Mouse (Mus musculus) gastrocnemius, adult 2 months (tissue): Measurements from ENCODE around the gene Dyrk1a. TPM values are rescaled to one million over a fixed set of nuclear protein-coding genes. Genes with fewer than 3 reads are reported as not detected.
"Not testable (repeated sequence)": the region's sequence is repeated elsewhere in the genome, so short reads cannot be mapped to it uniquely, and the experiment has no call there.

Experiments used
- DNase-seq: peaks from one replicate; pipeline ENCODE4 v3.0.0; 2022
- H3K27ac ChIP-seq: fragments of 200-600 bp; 2 replicates; pipeline ENCODE4 v1.8.1; 2022; ENCODE audit warnings: mild to moderate bottlenecking
- H3K4me3 ChIP-seq: fragments of 200-600 bp; 2 replicates; pipeline ENCODE4 v1.8.1; 2022; ENCODE audit warnings: mild to moderate bottlenecking, moderate library complexity
- CTCF ChIP-seq: fragments of 200-600 bp; IDR thresholded peaks from 2 replicates; pipeline ENCODE4 v1.8.1; 2022; ENCODE audit warnings: antibody characterized with exemption, mild to moderate bottlenecking, moderate library complexity
- intact Hi-C: fragments of 180-260 bp; cut with DNase I; formaldehyde crosslinking; loops from one replicate; pipeline ENCODE4 v1.15.1; 2025
- total RNA-seq, 2 experiments: library from RNA; stranded (reverse); gene quantifications; 2 replicates each; pipeline ENCODE4 v1.2.3; 2021

The Dyrk1a gene
- total RNA-seq, 2 experiments from 2014 or later, result 94.4 to 98.0 TPM

DNA sequence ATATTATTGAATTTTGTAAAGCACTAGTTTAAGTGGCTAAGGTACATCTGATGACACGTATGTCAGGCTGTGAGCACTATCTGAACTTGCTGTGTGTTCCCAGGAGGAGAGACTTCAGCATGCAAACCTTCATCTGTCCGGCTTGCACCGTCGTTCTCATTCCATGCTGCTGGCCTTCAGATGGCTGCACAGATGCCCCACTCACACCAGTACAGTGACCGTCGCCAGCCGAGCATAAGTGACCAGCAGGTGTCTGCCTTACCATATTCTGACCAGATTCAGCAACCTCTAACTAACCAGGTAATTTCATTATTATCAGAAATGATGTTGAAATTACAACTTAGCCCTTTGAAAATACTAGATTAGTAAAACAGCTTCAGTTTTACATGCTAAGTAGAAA is 89.6 kb downstream of the Dyrk1a start:
- intact Hi-C loops, result no loop called here
- DNase-seq, result no peak
- no peak overlapping the region for H3K4me3 ChIP-seq
- no peak for TF ChIP-seq CTCF
- no peak overlapping the region for H3K27ac ChIP-seq

DNA sequence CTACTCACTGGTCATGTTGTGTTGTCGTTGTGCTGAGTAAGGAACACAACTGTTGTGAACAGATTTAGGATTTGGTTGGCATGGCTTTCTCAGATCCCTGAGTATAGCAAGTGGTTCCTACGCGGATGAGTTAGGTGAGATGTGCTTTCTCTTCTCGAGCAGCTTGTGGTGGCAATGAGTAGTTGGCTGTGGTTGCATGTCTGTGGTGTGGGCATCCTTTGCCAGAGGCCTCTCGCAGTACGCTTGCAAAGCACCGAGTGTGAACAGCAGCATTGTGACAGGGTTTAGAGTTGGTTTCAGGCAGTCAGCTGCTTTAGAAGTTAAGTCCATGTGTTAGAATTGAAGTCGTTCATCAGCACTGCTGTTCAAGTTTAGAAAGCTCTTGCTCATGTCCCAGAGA is 90.4 kb downstream of the Dyrk1a start:
- no peak overlapping the region for H3K27ac ChIP-seq
- intact Hi-C loops, result no loop called here
- DNase-seq, result no peak
- no peak overlapping the region for H3K4me3 ChIP-seq
- no peak for TF ChIP-seq CTCF

DNA sequence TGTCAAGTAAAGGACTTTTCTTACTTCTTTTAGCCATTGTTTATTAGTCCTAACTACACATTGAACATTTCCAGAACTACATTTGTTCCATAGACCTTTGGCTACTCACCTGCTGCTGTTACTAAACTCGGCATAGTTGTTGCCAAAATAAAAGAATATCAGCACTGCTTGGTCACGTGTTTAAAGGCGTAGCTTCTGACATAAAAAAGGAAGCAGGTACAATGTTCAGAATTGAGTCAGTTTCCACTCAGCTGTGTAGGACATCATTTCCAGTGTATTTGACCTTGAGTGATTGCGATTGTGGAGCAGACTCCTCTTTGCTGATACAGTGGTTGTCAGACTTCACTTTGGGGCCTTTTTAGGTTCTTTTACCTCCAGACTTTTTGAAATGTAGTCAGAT is 97.7 kb downstream of the Dyrk1a start:
- H3K27ac ChIP-seq, result no peak overlapping the region
- intact Hi-C loops, result no loop called here
- H3K4me3 ChIP-seq, result no peak overlapping the region
- no peak for DNase-seq
- TF ChIP-seq CTCF, result no peak

DNA sequence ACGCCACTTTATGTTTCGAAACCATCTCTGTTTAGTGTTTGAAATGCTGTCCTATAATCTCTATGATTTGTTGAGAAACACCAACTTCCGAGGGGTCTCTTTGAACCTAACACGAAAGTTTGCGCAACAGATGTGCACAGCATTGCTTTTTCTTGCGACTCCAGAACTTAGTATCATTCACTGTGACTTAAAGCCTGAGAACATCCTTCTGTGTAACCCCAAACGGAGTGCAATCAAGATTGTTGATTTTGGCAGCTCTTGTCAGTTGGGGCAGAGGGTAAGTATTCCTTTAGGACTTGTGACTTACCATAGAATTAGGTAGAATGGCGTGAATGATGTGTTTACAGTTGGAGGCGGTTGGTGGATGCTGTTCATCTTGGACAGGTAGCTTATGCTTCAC is 101.5 kb downstream of the Dyrk1a start:
- no peak for TF ChIP-seq CTCF
- intact Hi-C loops, result no loop called here
- H3K27ac ChIP-seq, result no peak overlapping the region
- DNase-seq, result no peak
- no peak overlapping the region for H3K4me3 ChIP-seq

DNA sequence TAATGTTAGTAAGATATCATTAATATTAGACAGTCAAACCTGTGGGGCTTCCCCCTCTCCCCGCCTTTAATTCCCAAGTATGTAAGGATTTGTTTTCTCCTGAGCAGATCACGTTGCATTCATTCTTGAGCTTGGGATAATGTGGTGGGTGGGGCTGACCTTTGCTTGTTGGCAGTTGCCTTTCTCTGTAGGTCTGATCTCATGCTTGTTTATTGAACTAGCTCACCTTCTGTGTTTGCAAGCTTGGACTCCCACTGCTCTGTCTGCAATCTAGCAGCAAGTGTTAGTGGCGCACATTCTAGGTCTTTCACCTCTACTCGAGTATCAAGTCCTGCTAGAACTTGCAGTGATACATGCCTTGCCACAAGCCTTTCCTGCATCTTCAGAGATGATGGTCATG is 111.1 kb downstream of the Dyrk1a start:
- Histone ChIP-seq H3K4me3 (no peak overlapping the region), H3K27ac (no peak overlapping the region; the same call in 1 of the 2 replicates)
- DNase-seq, result no peak
- TF ChIP-seq CTCF, result no peak
- intact Hi-C loops, result no loop called here

DNA sequence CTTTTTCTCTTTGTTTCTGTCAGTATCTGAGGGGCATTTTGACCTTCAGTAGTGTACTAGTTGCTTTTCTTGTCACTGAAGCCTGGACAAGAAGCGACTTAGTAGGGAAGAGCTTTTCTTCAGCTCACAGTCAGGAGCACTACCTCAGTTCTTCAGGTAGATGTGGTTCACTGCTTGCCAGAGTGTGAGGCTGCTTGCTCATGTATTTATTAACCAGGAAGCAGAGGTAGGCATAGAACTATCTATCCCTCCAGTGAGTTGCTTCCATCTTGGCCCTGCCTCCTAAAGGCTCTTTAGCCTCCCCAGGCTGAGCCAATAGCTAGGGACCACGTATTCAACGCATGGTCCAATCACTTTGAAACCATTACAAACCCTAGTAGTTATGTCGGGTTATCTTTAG is 112.0 kb downstream of the Dyrk1a start:
- TF ChIP-seq CTCF, result no peak
- no peak overlapping the region for H3K4me3 ChIP-seq
- intact Hi-C loops, result no loop called here
- H3K27ac ChIP-seq, result no peak overlapping the region
- DNase-seq, result no peak

DNA sequence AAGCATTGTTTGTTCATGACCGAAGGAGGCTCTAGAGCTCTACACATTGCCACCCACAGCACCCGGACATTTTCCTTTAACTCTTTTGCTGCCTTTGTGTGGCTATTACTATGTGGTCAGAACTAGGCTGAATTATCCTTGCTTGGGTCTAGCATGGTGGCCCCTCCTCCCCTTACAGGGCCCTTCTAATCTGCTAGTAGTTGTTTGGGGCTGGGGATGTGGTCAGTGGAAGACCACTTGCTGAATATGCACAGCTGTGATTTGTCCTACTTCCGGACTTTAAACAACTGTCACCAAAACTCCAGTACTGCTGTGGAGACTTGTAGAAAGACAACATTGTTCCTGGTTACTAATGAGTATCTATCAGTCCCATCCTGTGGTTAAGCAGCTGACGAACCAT is 114.2 kb downstream of the Dyrk1a start:
- intact Hi-C loops, result no loop called here

DNA sequence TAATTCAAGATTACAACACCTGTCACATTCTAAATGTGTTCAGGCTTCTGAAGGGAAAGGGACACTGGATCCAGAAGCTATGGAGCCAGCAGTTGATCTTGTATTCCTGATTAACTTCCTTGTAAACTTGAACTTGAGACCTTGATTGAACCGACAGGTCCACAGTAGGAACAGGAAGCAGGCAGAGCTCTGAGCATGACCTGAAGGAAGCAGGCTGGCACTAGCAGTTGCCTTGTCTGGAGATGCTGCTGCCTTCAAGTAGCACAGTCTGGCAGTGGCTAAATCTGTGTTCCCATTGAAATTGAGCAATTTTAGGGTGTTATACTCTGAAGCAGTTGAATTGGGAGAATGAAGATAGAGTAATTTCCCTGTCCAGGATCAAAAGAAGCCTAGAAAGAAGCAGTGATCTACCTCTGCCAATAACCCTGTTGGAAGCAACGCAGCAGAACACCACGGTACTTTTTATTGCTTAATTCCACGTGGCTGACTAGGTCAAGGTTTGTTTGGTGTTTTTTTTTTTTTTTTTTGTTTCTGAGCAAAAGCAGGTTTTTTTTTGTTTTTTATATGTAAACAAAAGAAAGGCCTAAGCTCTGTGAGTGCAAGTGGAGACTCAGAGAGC is 124.0 kb downstream of the Dyrk1a start:
- TF ChIP-seq CTCF, result no peak
- Histone ChIP-seq H3K4me3 (no peak overlapping the region), H3K27ac (no peak overlapping the region)
- DNase-seq, result no peak
- intact Hi-C loops, result no loop called here

More for the DNA sequence above, 114.2 kb downstream of the Dyrk1a start:
- Histone ChIP-seq H3K4me3 (no peak overlapping the region), H3K27ac (no peak overlapping the region)
- DNase-seq, result no peak
- TF ChIP-seq CTCF, result no peak

DNA sequence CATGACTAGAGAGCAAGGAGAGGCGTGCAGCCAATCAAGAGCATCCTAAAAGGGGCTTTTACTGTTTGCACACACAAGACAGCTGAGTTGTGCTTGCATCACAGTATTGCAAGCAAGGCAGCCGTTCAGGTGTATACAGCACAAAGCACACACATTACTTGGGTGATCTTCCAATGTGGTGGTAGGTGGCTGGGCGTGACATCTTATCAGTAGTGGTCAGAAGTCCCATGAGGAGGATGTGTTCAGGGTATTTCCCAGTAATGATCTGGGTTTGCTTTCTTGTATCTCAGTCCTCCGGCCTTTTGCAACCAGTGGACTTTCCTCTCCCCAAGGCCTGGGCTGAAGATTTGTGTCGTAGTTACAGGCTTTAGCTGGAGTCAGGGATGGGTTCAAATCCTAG is 127.7 kb downstream of the Dyrk1a start:
- no peak for DNase-seq
- intact Hi-C loops, result no loop called here
- TF ChIP-seq CTCF, result no peak
- H3K4me3 ChIP-seq, result no peak overlapping the region
- no peak overlapping the region for H3K27ac ChIP-seq

DNA sequence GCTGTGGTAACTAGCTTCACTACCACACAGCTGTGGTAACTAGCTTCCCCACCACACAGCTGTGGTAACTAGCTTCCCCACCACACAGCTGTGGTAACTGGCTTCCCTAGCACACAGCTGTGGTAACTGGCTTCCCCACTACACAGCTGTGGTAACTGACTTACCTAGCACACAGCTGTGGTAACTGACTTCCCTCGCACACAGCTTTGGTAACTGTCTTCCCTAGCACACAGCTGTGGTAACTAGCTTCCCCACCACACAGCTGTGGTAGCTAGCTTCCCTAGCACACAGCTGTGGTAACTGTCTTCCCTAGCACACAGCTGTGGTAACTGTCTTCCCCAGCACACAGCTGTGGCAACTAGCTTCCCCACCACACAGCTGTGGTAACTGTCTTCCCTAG is 128.4 kb downstream of the Dyrk1a start:
- DNase-seq, H3K27ac ChIP-seq, H3K4me3 ChIP-seq, intact Hi-C loops: not testable (repeated sequence)

DNA sequence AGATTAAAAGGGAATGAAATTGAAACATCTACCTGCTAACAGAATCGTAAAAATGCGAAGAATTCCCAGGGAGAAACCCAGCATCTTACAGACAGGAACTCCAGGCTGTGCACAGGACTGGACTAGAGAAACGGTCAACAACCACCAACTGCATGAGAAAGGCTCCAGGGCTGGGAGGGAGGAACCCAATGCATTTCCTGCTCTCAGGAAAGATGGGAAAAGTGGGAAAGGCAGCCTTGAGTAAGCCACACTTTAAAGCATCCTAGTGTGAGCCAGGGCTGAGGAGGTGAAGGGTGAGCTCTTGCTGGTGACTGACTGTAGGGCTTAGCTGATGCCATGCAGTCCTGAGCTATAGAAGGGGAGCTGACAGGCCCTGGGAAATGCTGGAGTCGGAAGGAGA is 131.3 kb downstream of the Dyrk1a start:
- Histone ChIP-seq H3K27ac (no peak overlapping the region), H3K4me3 (no peak overlapping the region)
- no peak for DNase-seq
- TF ChIP-seq CTCF, result no peak
- intact Hi-C loops, result no loop called here

DNA sequence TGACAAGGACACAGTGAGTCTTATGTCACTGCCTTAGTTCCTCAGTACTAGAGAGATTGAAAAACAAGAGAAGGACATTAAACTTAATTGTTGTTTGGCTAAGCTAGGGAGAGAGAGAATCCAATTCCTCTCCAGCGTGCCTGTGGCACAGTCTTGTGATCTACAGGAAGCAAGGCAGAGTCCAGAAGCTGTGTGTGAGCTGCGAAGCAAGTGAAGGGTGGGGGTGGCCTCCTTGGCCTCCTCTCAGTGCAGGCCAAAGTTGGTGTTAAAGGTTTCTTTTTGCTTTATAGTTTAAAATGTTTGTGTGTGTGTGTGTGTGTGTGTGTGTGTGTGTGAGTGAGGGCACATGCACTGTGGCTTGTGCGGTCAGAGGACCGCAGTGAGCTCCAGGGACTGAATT is 132.2 kb downstream of the Dyrk1a start:
- no peak overlapping the region for H3K4me3 ChIP-seq
- no peak for DNase-seq
- no peak for TF ChIP-seq CTCF
- H3K27ac ChIP-seq, result no peak overlapping the region
- intact Hi-C loops, result no loop called here

DNA sequence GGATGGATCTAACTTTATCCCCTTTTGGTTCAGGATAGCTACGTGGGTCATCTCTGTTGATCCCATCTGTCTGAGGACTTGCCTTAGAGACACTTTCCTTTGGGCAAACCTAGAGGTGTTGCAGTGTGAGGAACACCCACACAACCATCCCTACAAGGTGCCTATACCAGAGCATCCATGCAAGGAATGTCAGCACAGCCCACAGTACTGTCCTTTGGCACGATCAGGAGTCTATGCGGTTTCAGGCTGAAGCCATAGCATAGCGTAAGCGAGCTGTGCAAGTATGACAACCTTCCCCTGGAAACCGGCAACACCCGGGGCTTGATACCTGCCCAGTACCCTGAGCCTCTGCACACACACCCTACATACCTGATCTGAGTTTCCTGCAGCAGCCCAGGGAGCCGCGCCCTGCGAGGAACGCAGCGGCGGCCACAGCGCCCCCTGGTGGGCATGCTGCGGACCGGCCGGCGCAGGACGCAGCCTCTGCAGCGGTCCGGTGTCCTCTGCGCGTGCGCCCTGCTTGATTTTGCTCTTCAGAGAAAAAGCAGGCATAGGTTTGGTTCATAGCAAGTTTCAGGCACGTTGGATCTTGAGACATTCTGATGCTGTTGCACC is 143.8 kb downstream of the Dyrk1a start:
- H3K27ac ChIP-seq, result no peak overlapping the region
- intact Hi-C loops, result loop anchor here (5.0 kb wide), 2 partner anchors 141 to 241 kb away; partner anchors contain the start of gene Dyrk1a
- no peak; the same call in 1 of the 2 replicates for TF ChIP-seq CTCF
- DNase-seq, result peak; percentile 90
- H3K4me3 ChIP-seq, result peak overlapping the region; percentile 60

DNA sequence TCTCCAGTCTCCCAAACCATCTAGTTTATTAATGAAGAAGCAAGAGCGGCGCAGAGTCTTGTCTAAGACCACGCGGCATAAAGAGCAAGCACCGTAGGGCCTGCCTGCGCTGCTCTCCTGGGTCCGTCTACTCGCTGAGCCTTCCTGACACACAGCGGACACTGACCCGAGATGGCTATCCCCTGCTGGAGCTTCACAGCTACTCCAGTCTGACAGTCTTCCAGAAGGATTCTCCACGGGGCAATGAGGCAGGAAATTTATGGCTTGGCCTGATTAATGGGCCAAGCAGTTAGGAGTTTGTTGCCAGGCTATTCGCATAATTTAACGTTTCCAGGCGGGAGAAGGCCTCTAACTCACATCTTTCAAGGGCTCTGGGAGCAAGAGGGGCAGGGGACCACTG is 144.7 kb downstream of the Dyrk1a start:
- DNase-seq, result peak; percentile 26
- H3K4me3 ChIP-seq, result peak overlapping the region; percentile 60
- H3K27ac ChIP-seq, result no peak overlapping the region
- peak; percentile 19; the same call in 1 of the 2 replicates for TF ChIP-seq CTCF
- intact Hi-C loops, result loop anchor here (5.0 kb wide), 2 partner anchors 142 to 242 kb away; partner anchors contain the start of gene Dyrk1a
